Mouse (Mus musculus): ENCODE measurements around the gene Gm9936. TPM values are rescaled to one million over a fixed set of nuclear protein-coding genes. Genes with fewer than 3 reads are reported as not detected.
A peak's percentile ranks its signal among the peaks of the same experiment; 100 is the strongest.

The Gm9936 gene
- polyA plus RNA-seq, 1 experiment from 2014 or later, result not detected

- ATAC-seq (no peak), DNase-seq (no peak)
- H3K9ac ChIP-seq (replicated peaks), result no peak overlapping the region
- no peak overlapping the region for H3K4me2 ChIP-seq (ENCODE audit: low read depth, low read length)
- no peak overlapping the region for H3K4me3 ChIP-seq (ENCODE audit: low read depth, low read length)
- no peak overlapping the region for H3K27ac ChIP-seq (ENCODE audit: low read depth)
- no peaks in the 10 kb centered on the region for H3K36me3 ChIP-seq (replicated peaks; ENCODE audit: insufficient read depth, low read length)
- peaks cover 9% of the 10 kb centered on the region; the same call in 1 of the 2 replicates for H3K4me1 ChIP-seq (ENCODE audit: insufficient read depth)
- 68% methylated on average over 12 of the region's 12 CpGs for WGBS (ENCODE audit: insufficient replicate concordance)
- H3K9me3 ChIP-seq (ENCODE audit: low read length), result no peaks in the 10 kb centered on the region
- H3K27me3 ChIP-seq (ENCODE audit: insufficient read depth, low read length), result no peaks in the 10 kb centered on the region
- TF ChIP-seq EP300 (IDR thresholded peaks at IDR 0.05; ENCODE audit: low read depth) (no peak), CTCF (IDR thresholded peaks at IDR 0.05; ENCODE audit: low read depth) (no peak)
These were observed 31.1 kb downstream of the Gm9936 start for GRCm38 (mm10) chr5:114827427-114827826.

GRCm38 (mm10) chr5:114825978-114826691, 32.3 kb downstream of the Gm9936 start:
- Histone ChIP-seq H3K27ac (ENCODE audit: low read depth) (peak overlapping the region; percentile 86), H3K4me3 (ENCODE audit: low read depth, low read length) (peak overlapping the region; percentile 49), H3K27me3 (ENCODE audit: insufficient read depth, low read length) (no peaks in the 10 kb centered on the region), H3K9me3 (ENCODE audit: low read length) (no peaks in the 10 kb centered on the region), H3K36me3 (replicated peaks; ENCODE audit: insufficient read depth, low read length) (no peaks in the 10 kb centered on the region), H3K4me2 (ENCODE audit: low read depth, low read length) (peak overlapping the region; percentile 82), H3K4me1 (ENCODE audit: insufficient read depth) (peaks cover 9% of the 10 kb centered on the region; the same call in 1 of the 2 replicates), H3K9ac (replicated peaks) (no peak overlapping the region; the same call in 1 of the 2 replicates)
- 8% methylated on average over 26 of the region's 27 CpGs for WGBS (ENCODE audit: insufficient replicate concordance)
- peak; percentile 96 for ATAC-seq
- DNase-seq, result peak; percentile 95
- TF ChIP-seq EP300 (IDR thresholded peaks at IDR 0.05; ENCODE audit: low read depth) (no peak), CTCF (IDR thresholded peaks at IDR 0.05; ENCODE audit: low read depth) (peak; percentile 37)

GRCm38 (mm10) chr5:114824197-114824596, 34.3 kb downstream of the Gm9936 start:
- no peak for TF ChIP-seq EP300 (IDR thresholded peaks at IDR 0.05; ENCODE audit: low read depth)
- TF ChIP-seq CTCF (IDR thresholded peaks at IDR 0.05; ENCODE audit: low read depth), result peak; percentile 91
- no peak overlapping the region for H3K9ac ChIP-seq (replicated peaks)
- H3K27me3 ChIP-seq (ENCODE audit: insufficient read depth, low read length), result no peaks in the 10 kb centered on the region
- WGBS (ENCODE audit: insufficient replicate concordance), result 16% methylated on average over 9 of the region's 9 CpGs
- no peaks in the 10 kb centered on the region for H3K36me3 ChIP-seq (replicated peaks; ENCODE audit: insufficient read depth, low read length)
- H3K4me3 ChIP-seq (ENCODE audit: low read depth, low read length), result peak overlapping the region; percentile 31; the same call in 1 of the 2 replicates
- H3K27ac ChIP-seq (ENCODE audit: low read depth), result 0 out of 2 replicates have a peak overlapping the region, but pooled peaks have one; percentile 29
- peaks cover 9% of the 10 kb centered on the region; the same call in 1 of the 2 replicates for H3K4me1 ChIP-seq (ENCODE audit: insufficient read depth)
- H3K9me3 ChIP-seq (ENCODE audit: low read length), result no peaks in the 10 kb centered on the region
- peak; percentile 70 for DNase-seq
- ATAC-seq, result no peak
- peak overlapping the region; percentile 94 for H3K4me2 ChIP-seq (ENCODE audit: low read depth, low read length)

- H3K27ac ChIP-seq (ENCODE audit: low read depth), result peak within 1 kb of the TSS; percentile 36; the same call in 1 of the 2 replicates
These were observed 35.4 kb downstream of the Gm9936 start, which contains the start of gene 1500011B03Rik for GRCm38 (mm10) chr5:114822796-114823688. Gene 1500011B03Rik, minus strand, starts transcription at chr5:114823468.

GRCm38 (mm10) chr5:114818124-114818523, 40.4 kb downstream of the Gm9936 start:
- peak; percentile 30 for DNase-seq
- no peak overlapping the region for H3K4me2 ChIP-seq (ENCODE audit: low read depth, low read length)
- no peak overlapping the region for H3K9ac ChIP-seq (replicated peaks)
- H3K4me1 ChIP-seq (ENCODE audit: insufficient read depth), result no peaks in the 10 kb centered on the region; the same call in 1 of the 2 replicates
- H3K27ac ChIP-seq (ENCODE audit: low read depth), result no peak overlapping the region
- H3K4me3 ChIP-seq (ENCODE audit: low read depth, low read length), result no peak overlapping the region
- TF ChIP-seq CTCF (IDR thresholded peaks at IDR 0.05; ENCODE audit: low read depth) (no peak), EP300 (IDR thresholded peaks at IDR 0.05; ENCODE audit: low read depth) (no peak)
- ATAC-seq, result no peak
- H3K9me3 ChIP-seq (ENCODE audit: low read length), result no peaks in the 10 kb centered on the region
- H3K27me3 ChIP-seq (ENCODE audit: insufficient read depth, low read length), result no peaks in the 10 kb centered on the region
- no peaks in the 10 kb centered on the region for H3K36me3 ChIP-seq (replicated peaks; ENCODE audit: insufficient read depth, low read length)
- WGBS (ENCODE audit: insufficient replicate concordance), result 55% methylated on average over 11 of the region's 11 CpGs

More at GRCm38 (mm10) chr5:114822796-114823688, 35.4 kb downstream of the Gm9936 start, which contains the start of gene 1500011B03Rik:
- peak; percentile 46 for ATAC-seq
- no peaks in the 10 kb centered on the region for H3K27me3 ChIP-seq (ENCODE audit: insufficient read depth, low read length)
- no peaks in the 10 kb centered on the region for H3K36me3 ChIP-seq (replicated peaks; ENCODE audit: insufficient read depth, low read length)
- peaks cover 9% of the 10 kb centered on the region; the same call in 1 of the 2 replicates for H3K4me1 ChIP-seq (ENCODE audit: insufficient read depth)
- peak; percentile 84 for DNase-seq
- peak within 1 kb of the TSS; percentile 61; the same call in 1 of the 2 replicates for H3K9ac ChIP-seq (replicated peaks)
- H3K4me2 ChIP-seq (ENCODE audit: low read depth, low read length), result peak within 1 kb of the TSS; percentile 94
- TF ChIP-seq CTCF (IDR thresholded peaks at IDR 0.05; ENCODE audit: low read depth) (no peak), EP300 (IDR thresholded peaks at IDR 0.05; ENCODE audit: low read depth) (no peak)
- WGBS (ENCODE audit: insufficient replicate concordance), result 11% methylated on average over 53 of the region's 53 CpGs
- H3K4me3 ChIP-seq (ENCODE audit: low read depth, low read length), result peak within 1 kb of the TSS; percentile 61
- no peaks in the 10 kb centered on the region for H3K9me3 ChIP-seq (ENCODE audit: low read length)

All from liver, postnatal 0 days (tissue).